Mouse (Mus musculus) stomach, embryonic 14.5 days (tissue): Measurements from ENCODE around the gene Gm37240. TPM values are rescaled to one million over a fixed set of nuclear protein-coding genes. Genes with fewer than 3 reads are reported as not detected.
"Not testable (repeated sequence)": the region's sequence is repeated elsewhere in the genome, so short reads cannot be mapped to it uniquely, and the experiment has no call there.

Experiments
- ATAC-seq: fragments of 200-750 bp; cut with Nextera tagmentation; 2 replicates; pipeline ENCODE4 v1.8.0; 2017; ENCODE audit warnings: low read depth, moderate TSS enrichment; ENCODE audit not compliant: insufficient number of reproducible peaks, insufficient read depth, low FRiP score
- H3K27ac ChIP-seq: fragments of 300-500 bp; sonication (generic); 2 replicates; pipeline ENCODE4 v1.5.1; 2014; ENCODE audit warnings: mild to moderate bottlenecking, low read length, moderate library complexity, mixed read lengths
- H3K27me3 ChIP-seq: fragments of 300-500 bp; sonication (generic); 2 replicates; pipeline ENCODE4 v1.6.1; 2014; ENCODE audit warnings: low read length, control low read depth, mixed read lengths; ENCODE audit not compliant: control insufficient read depth, insufficient read depth
- H3K36me3 ChIP-seq: fragments of 300-500 bp; sonication (generic); 2 replicates; pipeline ENCODE4 v1.6.1; 2014; ENCODE audit warnings: mild to moderate bottlenecking, control low read depth, low read length, moderate library complexity, mixed read lengths; ENCODE audit not compliant: control insufficient read depth, insufficient read depth
- H3K4me1 ChIP-seq: fragments of 300-500 bp; sonication (generic); 2 replicates; pipeline ENCODE4 v1.6.1; 2014; ENCODE audit warnings: low read length, control low read depth, mixed read lengths; ENCODE audit not compliant: control insufficient read depth, insufficient read depth
- H3K4me2 ChIP-seq: fragments of 300-500 bp; sonication (generic); replicated peaks from 2 replicates; pipeline ENCODE4 v1.6.1; 2014; ENCODE audit warnings: low read depth, low read length, control low read depth
- H3K4me3 ChIP-seq: fragments of 300-500 bp; sonication (generic); 2 replicates; pipeline ENCODE4 v1.5.1; 2014; ENCODE audit warnings: low read depth, low read length, control low read depth
- H3K9ac ChIP-seq: fragments of 300-500 bp; sonication (generic); replicated peaks from 2 replicates; pipeline ENCODE4 v1.6.1; 2014; ENCODE audit warnings: low read depth, mild to moderate bottlenecking, control low read depth, low read length, moderate library complexity, mixed read lengths
- H3K9me3 ChIP-seq: fragments of 300-500 bp; sonication (generic); 2 replicates; pipeline ENCODE4 v1.6.1; 2016; ENCODE audit warnings: low read depth, low read length, control low read depth; ENCODE audit not compliant: control insufficient read depth
- WGBS: fragments of 180-500 bp; shearing (Covaris S2); extraction: QIAGEN DNeasy Blood & Tissue Kit; methylation state at CpG from one replicate; pipeline ENCODE4 v1.1.7; 2014; 5-methylcytosine and 5-hydroxymethylcytosine counted together
- polyA plus RNA-seq: library from polyadenylated mRNA; unstranded; fragments of >200 nt; fragmentation: Nextera tagmentation; extraction: Ambion mirVana; gene quantifications from 2 replicates; pipeline ENCODE4 v1.2.1, GENCODE M21; 2014

The Gm37240 gene
- polyA plus RNA-seq, 1 experiment from 2014 or later: 9.6 TPM

GRCm38 (mm10) chr3:84652643-84653556 is 1234.4 kb downstream of the Gm37240 start:
- H3K36me3 ChIP-seq: no peaks in the 10 kb centered on the region
- WGBS: 79% methylated on average over 12 of the region's 12 CpGs
- no peak for ATAC-seq
- H3K9me3 ChIP-seq: no peaks in the 10 kb centered on the region
- H3K4me2 ChIP-seq: peak overlapping the region; percentile 40; the same call in 1 of the 2 replicates
- H3K27ac ChIP-seq: no peak overlapping the region
- peaks cover 20% of the 10 kb centered on the region; the same call in 1 of the 2 replicates for H3K4me1 ChIP-seq
- no peak overlapping the region for H3K9ac ChIP-seq
- no peaks in the 10 kb centered on the region for H3K27me3 ChIP-seq
- no peak overlapping the region for H3K4me3 ChIP-seq

GRCm38 (mm10) chr3:84649578-84650327 is 1237.6 kb downstream of the Gm37240 start:
- Histone ChIP-seq H3K9ac (no peak overlapping the region), H3K9me3 (no peaks in the 10 kb centered on the region), H3K36me3 (no peaks in the 10 kb centered on the region), H3K27ac (no peak overlapping the region), H3K4me3 (no peak overlapping the region), H3K4me1 (peaks cover 14% of the 10 kb centered on the region; the same call in 1 of the 2 replicates), H3K27me3 (no peaks in the 10 kb centered on the region), H3K4me2 (no peak overlapping the region)
- no peak for ATAC-seq
- 79% methylated on average over 12 of the region's 12 CpGs for WGBS

GRCm38 (mm10) chr3:84648069-84648468 is 1239.2 kb downstream of the Gm37240 start:
- not testable (repeated sequence) for H3K4me1 ChIP-seq, H3K27me3 ChIP-seq, H3K4me2 ChIP-seq, ATAC-seq, H3K9ac ChIP-seq, H3K9me3 ChIP-seq, H3K36me3 ChIP-seq, H3K4me3 ChIP-seq, H3K27ac ChIP-seq
- WGBS: 77% methylated on average over 4 of the region's 4 CpGs

GRCm38 (mm10) chr3:84647616-84648015 is 1239.7 kb downstream of the Gm37240 start:
- no peak overlapping the region for H3K4me2 ChIP-seq
- H3K27me3 ChIP-seq: no peaks in the 10 kb centered on the region
- no peak overlapping the region for H3K9ac ChIP-seq
- ATAC-seq: peak; percentile 46; the same call in 1 of the 2 replicates
- WGBS: 48% methylated on average over 4 of the region's 4 CpGs
- no peak overlapping the region for H3K4me3 ChIP-seq
- H3K36me3 ChIP-seq: no peaks in the 10 kb centered on the region
- H3K4me1 ChIP-seq: 0 out of 2 replicates have a peak, but pooled peaks cover 3% of the 10 kb centered on the region
- H3K9me3 ChIP-seq: no peaks in the 10 kb centered on the region
- H3K27ac ChIP-seq: no peak overlapping the region

- Histone ChIP-seq H3K4me2 (no peak overlapping the region), H3K9me3 (no peaks in the 10 kb centered on the region), H3K36me3 (no peaks in the 10 kb centered on the region), H3K4me3 (no peak overlapping the region), H3K27ac (no peak overlapping the region), H3K27me3 (no peaks in the 10 kb centered on the region), H3K4me1 (0 out of 2 replicates have a peak, but pooled peaks cover 3% of the 10 kb centered on the region), H3K9ac (no peak overlapping the region)
- WGBS: 76% methylated on average over 8 of the region's 8 CpGs
- ATAC-seq: no peak
Measured at GRCm38 (mm10) chr3:84646331-84646845, 1240.9 kb downstream of the Gm37240 start.

GRCm38 (mm10) chr3:84646007-84646290 is 1241.4 kb downstream of the Gm37240 start:
- WGBS: 71% methylated on average over 3 of the region's 3 CpGs
- Histone ChIP-seq H3K4me2 (no peak overlapping the region), H3K4me3 (no peak overlapping the region), H3K27ac (peak overlapping the region; percentile 4; the same call in 1 of the 2 replicates), H3K9ac (no peak overlapping the region), H3K4me1 (0 out of 2 replicates have a peak, but pooled peaks cover 3% of the 10 kb centered on the region), H3K27me3 (no peaks in the 10 kb centered on the region), H3K36me3 (no peaks in the 10 kb centered on the region), H3K9me3 (no peaks in the 10 kb centered on the region)
- ATAC-seq: no peak

- ATAC-seq: no peak
- Histone ChIP-seq H3K27ac (peak overlapping the region; percentile 4; the same call in 1 of the 2 replicates), H3K4me3 (no peak overlapping the region), H3K36me3 (no peaks in the 10 kb centered on the region), H3K9me3 (no peaks in the 10 kb centered on the region), H3K27me3 (no peaks in the 10 kb centered on the region), H3K9ac (no peak overlapping the region), H3K4me2 (no peak overlapping the region), H3K4me1 (0 out of 2 replicates have a peak, but pooled peaks cover 3% of the 10 kb centered on the region)
- 71% methylated on average over 9 of the region's 9 CpGs for WGBS
Measured at GRCm38 (mm10) chr3:84645156-84646006, 1241.9 kb downstream of the Gm37240 start.

- Histone ChIP-seq H3K36me3 (no peaks in the 10 kb centered on the region), H3K4me3 (no peak overlapping the region), H3K9me3 (no peaks in the 10 kb centered on the region), H3K9ac (no peak overlapping the region), H3K27ac (no peak overlapping the region), H3K27me3 (no peaks in the 10 kb centered on the region), H3K4me2 (no peak overlapping the region), H3K4me1 (peaks cover 3% of the 10 kb centered on the region; the same call in 1 of the 2 replicates)
- WGBS: 69% methylated on average over 4 of the region's 4 CpGs
- no peak for ATAC-seq
Measured at GRCm38 (mm10) chr3:84642942-84643341, 1244.4 kb downstream of the Gm37240 start.
